Mouse (Mus musculus): ENCODE measurements around the gene Ccnjl.

DNA sequence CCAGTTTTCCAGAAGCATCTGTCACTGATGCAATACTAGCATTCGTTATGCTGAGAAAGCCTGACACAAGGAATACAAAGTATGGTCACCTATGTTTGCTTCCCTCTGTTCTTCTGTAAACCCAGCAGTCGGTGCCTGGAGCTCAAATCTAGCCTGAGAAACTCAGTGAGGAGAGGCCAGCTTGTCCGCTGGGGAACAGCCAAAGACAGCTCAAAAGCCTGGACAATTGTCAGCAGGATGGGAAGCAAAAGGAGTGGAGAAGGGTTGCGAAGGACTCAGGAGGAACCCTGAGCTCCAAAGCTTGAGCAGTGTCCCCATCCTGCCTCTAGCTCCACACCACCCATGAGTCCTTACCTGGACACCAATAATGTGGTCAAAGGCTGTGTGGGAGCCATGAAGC, 44.5 kb upstream of the Ccnjl start:
- TF ChIP-seq POLR2A (IDR thresholded peaks at IDR 0.05; ENCODE audit: insufficient read length, low read depth) = no peak
- no peak for TF ChIP-seq MAX (IDR thresholded peaks at IDR 0.05; ENCODE audit: low read depth)
- no peak for TF ChIP-seq POLR2AphosphoS2 (IDR thresholded peaks at IDR 0.05; ENCODE audit: insufficient read length, low read depth)

All from myocyte (in vitro differentiated cells).